Mouse (Mus musculus) stomach, embryonic 15.5 days (tissue): ENCODE data around the gene Ep300. TPM values are rescaled to one million over a fixed set of nuclear protein-coding genes. Genes with fewer than 3 reads are reported as not detected.

Experiments used
- ATAC-seq: fragments of 200-750 bp; cut with Nextera tagmentation; 2 replicates; pipeline ENCODE4 v1.8.0; 2017; ENCODE audit warnings: low read depth, moderate number of reproducible peaks, moderate TSS enrichment; ENCODE audit not compliant: insufficient read depth, low FRiP score
- H3K27ac ChIP-seq: fragments of 300-500 bp; sonication (generic); 2 replicates; pipeline ENCODE4 v1.5.1; 2015; ENCODE audit warnings: mild to moderate bottlenecking, inconsistent platforms
- H3K27me3 ChIP-seq: fragments of 300-500 bp; sonication (generic); replicated peaks from 2 replicates; pipeline ENCODE4 v1.6.1; 2015; ENCODE audit warnings: inconsistent platforms
- H3K36me3 ChIP-seq: fragments of 300-500 bp; sonication (generic); 2 replicates; pipeline ENCODE4 v1.6.1; 2015; ENCODE audit warnings: inconsistent platforms
- H3K4me1 ChIP-seq: fragments of 300-500 bp; sonication (generic); 2 replicates; pipeline ENCODE4 v1.6.1; 2015; ENCODE audit warnings: inconsistent platforms
- H3K4me2 ChIP-seq: fragments of 300-500 bp; sonication (generic); 2 replicates; pipeline ENCODE4 v1.6.1; 2015; ENCODE audit warnings: mild to moderate bottlenecking, inconsistent platforms
- H3K4me3 ChIP-seq: fragments of 300-500 bp; sonication (generic); replicated peaks from 2 replicates; pipeline ENCODE4 v1.5.1; 2015; ENCODE audit warnings: inconsistent platforms
- H3K9ac ChIP-seq: fragments of 300-500 bp; sonication (generic); 2 replicates; pipeline ENCODE4 v1.6.1; 2015; ENCODE audit warnings: inconsistent platforms
- H3K9me3 ChIP-seq: fragments of 300-500 bp; sonication (generic); 2 replicates; pipeline ENCODE4 v1.6.1; 2016; ENCODE audit warnings: inconsistent platforms
- WGBS: fragments of 180-500 bp; shearing (Covaris S2); methylation state at CpG from one replicate; pipeline ENCODE4 v1.1.7; 2015; 5-methylcytosine and 5-hydroxymethylcytosine counted together
- polyA plus RNA-seq: library from polyadenylated mRNA; unstranded; fragments of >200 nt; fragmentation: Nextera tagmentation; extraction: Ambion mirVana; gene quantifications from 2 replicates; pipeline ENCODE4 v1.2.1, GENCODE M21; 2015

The Ep300 gene
- 13.1 and 20.6 TPM in 2 replicates for polyA plus RNA-seq

- WGBS = under 1% methylated on average over 64 of the region's 68 CpGs
- no peaks in the 10 kb centered on the region for H3K27me3 ChIP-seq
- peak within 1 kb of the TSS; percentile 74 for H3K4me3 ChIP-seq
- ATAC-seq = peak; percentile 94
- H3K36me3 ChIP-seq = no peaks in the 10 kb centered on the region
- peak within 1 kb of the TSS; percentile 72 for H3K4me2 ChIP-seq
- H3K9me3 ChIP-seq = no peaks in the 10 kb centered on the region
- H3K9ac ChIP-seq = peak within 1 kb of the TSS; percentile 99
- H3K27ac ChIP-seq = peak within 1 kb of the TSS; percentile 100
- H3K4me1 ChIP-seq = peaks cover 9% of the 10 kb centered on the region
These were observed at the start of gene Ep300 for GRCm38 (mm10) chr15:81584913-81585745. Gene Ep300, plus strand, starts transcription at chr15:81585351.

GRCm38 (mm10) chr15:81535881-81536351 is 49.2 kb upstream of the Ep300 start:
- WGBS = 52% methylated on average over 9 of the region's 9 CpGs

GRCm38 (mm10) chr15:81538149-81538548 is 47.0 kb upstream of the Ep300 start:
- Histone ChIP-seq H3K27ac (no peak overlapping the region), H3K4me2 (no peak overlapping the region), H3K27me3 (no peaks in the 10 kb centered on the region), H3K4me1 (no peaks in the 10 kb centered on the region), H3K9ac (no peak overlapping the region), H3K4me3 (no peak overlapping the region), H3K9me3 (no peaks in the 10 kb centered on the region), H3K36me3 (no peaks in the 10 kb centered on the region)
- ATAC-seq = no peak
- 72% methylated on average over 4 of the region's 4 CpGs for WGBS

More at GRCm38 (mm10) chr15:81535881-81536351, 49.2 kb upstream of the Ep300 start:
- H3K9ac ChIP-seq = no peak overlapping the region
- H3K4me2 ChIP-seq = no peak overlapping the region
- ATAC-seq = no peak
- H3K9me3 ChIP-seq = no peaks in the 10 kb centered on the region
- no peak overlapping the region for H3K4me3 ChIP-seq
- H3K36me3 ChIP-seq = no peaks in the 10 kb centered on the region
- H3K4me1 ChIP-seq = no peaks in the 10 kb centered on the region
- H3K27ac ChIP-seq = no peak overlapping the region
- H3K27me3 ChIP-seq = no peaks in the 10 kb centered on the region

- no peaks in the 10 kb centered on the region for H3K27me3 ChIP-seq
- no peak overlapping the region for H3K9ac ChIP-seq
- H3K4me1 ChIP-seq = no peaks in the 10 kb centered on the region
- no peak overlapping the region for H3K4me3 ChIP-seq
- H3K27ac ChIP-seq = no peak overlapping the region
- no peak overlapping the region for H3K4me2 ChIP-seq
- H3K36me3 ChIP-seq = no peaks in the 10 kb centered on the region
- ATAC-seq = no peak
- no peaks in the 10 kb centered on the region for H3K9me3 ChIP-seq
- 75% methylated on average over 2 of the region's 2 CpGs for WGBS
These were observed 45.6 kb upstream of the Ep300 start for GRCm38 (mm10) chr15:81539560-81539959.

GRCm38 (mm10) chr15:81544916-81545315 is 40.2 kb upstream of the Ep300 start:
- Histone ChIP-seq H3K36me3 (no peaks in the 10 kb centered on the region), H3K4me1 (no peaks in the 10 kb centered on the region), H3K4me3 (no peak overlapping the region), H3K27ac (no peak overlapping the region), H3K9ac (no peak overlapping the region), H3K27me3 (no peaks in the 10 kb centered on the region), H3K4me2 (no peak overlapping the region), H3K9me3 (no peaks in the 10 kb centered on the region)
- 82% methylated on average over 2 of the region's 2 CpGs for WGBS
- ATAC-seq = no peak

GRCm38 (mm10) chr15:81545387-81546176 is 39.6 kb upstream of the Ep300 start:
- Histone ChIP-seq H3K4me2 (no peak overlapping the region), H3K9me3 (no peaks in the 10 kb centered on the region), H3K27ac (no peak overlapping the region), H3K4me1 (no peaks in the 10 kb centered on the region), H3K36me3 (no peaks in the 10 kb centered on the region), H3K27me3 (no peaks in the 10 kb centered on the region), H3K4me3 (no peak overlapping the region), H3K9ac (no peak overlapping the region)
- WGBS = 75% methylated on average over 5 of the region's 5 CpGs
- no peak for ATAC-seq

GRCm38 (mm10) chr15:81553455-81553854 is 31.7 kb upstream of the Ep300 start:
- Histone ChIP-seq H3K4me3 (no peak overlapping the region), H3K27ac (no peak overlapping the region)

GRCm38 (mm10) chr15:81554558-81555297 is 30.4 kb upstream of the Ep300 start:
- no peak overlapping the region for H3K9ac ChIP-seq
- H3K27ac ChIP-seq = no peak overlapping the region
- no peaks in the 10 kb centered on the region for H3K9me3 ChIP-seq
- no peak overlapping the region for H3K4me3 ChIP-seq
- H3K4me2 ChIP-seq = peak overlapping the region; percentile 27; the same call in 1 of the 2 replicates
- no peaks in the 10 kb centered on the region for H3K36me3 ChIP-seq
- no peaks in the 10 kb centered on the region for H3K27me3 ChIP-seq
- WGBS = 32% methylated on average over 18 of the region's 18 CpGs
- H3K4me1 ChIP-seq = 0 out of 2 replicates have a peak, but pooled peaks cover 8% of the 10 kb centered on the region
- peak; percentile 71; the same call in 1 of the 2 replicates for ATAC-seq

More at GRCm38 (mm10) chr15:81553455-81553854, 31.7 kb upstream of the Ep300 start:
- H3K4me1 ChIP-seq = 0 out of 2 replicates have a peak, but pooled peaks cover 8% of the 10 kb centered on the region
- H3K9me3 ChIP-seq = no peaks in the 10 kb centered on the region
- H3K36me3 ChIP-seq = no peaks in the 10 kb centered on the region
- 89% methylated on average over 1 of the region's 1 CpGs for WGBS
- no peaks in the 10 kb centered on the region for H3K27me3 ChIP-seq
- no peak for ATAC-seq
- H3K9ac ChIP-seq = no peak overlapping the region
- H3K4me2 ChIP-seq = no peak overlapping the region

GRCm38 (mm10) chr15:81555986-81556385 is 29.2 kb upstream of the Ep300 start:
- no peak for ATAC-seq
- H3K4me1 ChIP-seq = 0 out of 2 replicates have a peak, but pooled peaks cover 8% of the 10 kb centered on the region
- H3K36me3 ChIP-seq = no peaks in the 10 kb centered on the region
- H3K4me3 ChIP-seq = no peak overlapping the region
- H3K4me2 ChIP-seq = no peak overlapping the region
- H3K9ac ChIP-seq = no peak overlapping the region
- no peak overlapping the region for H3K27ac ChIP-seq
- WGBS = 70% methylated on average over 3 of the region's 3 CpGs
- no peaks in the 10 kb centered on the region for H3K27me3 ChIP-seq
- H3K9me3 ChIP-seq = no peaks in the 10 kb centered on the region

- Histone ChIP-seq H3K36me3 (no peaks in the 10 kb centered on the region), H3K9ac (no peak overlapping the region), H3K4me3 (no peak overlapping the region), H3K27me3 (no peaks in the 10 kb centered on the region), H3K9me3 (no peaks in the 10 kb centered on the region), H3K4me1 (no peaks in the 10 kb centered on the region), H3K27ac (no peak overlapping the region), H3K4me2 (no peak overlapping the region)
- 31% methylated on average over 3 of the region's 3 CpGs for WGBS
- no peak for ATAC-seq
These were observed 23.6 kb upstream of the Ep300 start for GRCm38 (mm10) chr15:81561501-81561900.

GRCm38 (mm10) chr15:81561996-81562395 is 23.2 kb upstream of the Ep300 start:
- 70% methylated on average over 9 of the region's 9 CpGs for WGBS
- no peak overlapping the region for H3K27ac ChIP-seq
- no peaks in the 10 kb centered on the region for H3K4me1 ChIP-seq
- no peak overlapping the region for H3K9ac ChIP-seq
- no peaks in the 10 kb centered on the region for H3K9me3 ChIP-seq
- no peaks in the 10 kb centered on the region for H3K27me3 ChIP-seq
- no peak for ATAC-seq
- no peak overlapping the region for H3K4me2 ChIP-seq
- no peak overlapping the region for H3K4me3 ChIP-seq
- no peaks in the 10 kb centered on the region for H3K36me3 ChIP-seq
